Mouse (Mus musculus) MEL (cell line): Measurements from ENCODE around the gene 1110008L16Rik. TPM values are rescaled to one million over a fixed set of nuclear protein-coding genes. Genes with fewer than 3 reads are reported as not detected.

Experiments
- DNase-seq: peaks from one replicate; pipeline ENCODE4 v3.0.0; 2011; ENCODE audit warnings: low read depth, low spot score
- H3K27ac ChIP-seq: 2 replicates; pipeline ENCODE4 v1.5.1; 2012; ENCODE audit warnings: low read depth, mild to moderate bottlenecking, control low read depth, low read length, moderate library complexity; ENCODE audit not compliant: control insufficient read depth
- H3K27me3 ChIP-seq, 2 experiments: fragments of 150-350 bp in 1 of 2; sonication (generic) in 1 of 2; 2 replicates each; pipeline ENCODE4 v1.6.1; 2012; ENCODE audit warnings: low read length in 2 of 2, mild to moderate bottlenecking in 2 of 2, improper control_type of control experiment in 1 of 2, moderate library complexity in 1 of 2; ENCODE audit not compliant: insufficient read depth in 2 of 2, control insufficient read depth in 1 of 2
- H3K36me3 ChIP-seq, 2 experiments: 2 replicates each; pipeline ENCODE4 v1.6.1; 2012 to 2014; ENCODE audit warnings: low read length in 2 of 2, improper control_type of control experiment in 1 of 2, inconsistent platforms in 1 of 2, mild to moderate bottlenecking in 1 of 2; ENCODE audit not compliant: insufficient read depth in 2 of 2, control insufficient read depth in 1 of 2
- H3K4me1 ChIP-seq, 2 experiments: fragments of 150-350 bp in 1 of 2; sonication (generic) in 1 of 2; 2 replicates each; pipeline ENCODE4 v1.6.1; 2012; ENCODE audit warnings: low read length in 2 of 2, improper control_type of control experiment in 1 of 2, mild to moderate bottlenecking in 1 of 2; ENCODE audit not compliant: insufficient read depth in 2 of 2, control insufficient read depth in 1 of 2
- H3K4me3 ChIP-seq, 2 experiments: fragments of 150-350 bp in 1 of 2; sonication (generic) in 1 of 2; 2 replicates each; pipeline ENCODE4 v1.5.1; 2012; ENCODE audit warnings: low read depth in 2 of 2, low read length in 2 of 2, mild to moderate bottlenecking in 2 of 2, moderate library complexity in 2 of 2, control low read depth in 1 of 2, improper control_type of control experiment in 1 of 2; ENCODE audit not compliant: control insufficient read depth in 1 of 2, insufficient read depth in 1 of 2
- H3K79me2 ChIP-seq: 2 replicates; pipeline ENCODE4 v1.6.1; 2012; ENCODE audit warnings: mild to moderate bottlenecking, low read length, moderate library complexity; ENCODE audit not compliant: control insufficient read depth, poor library complexity, insufficient read depth
- H3K9ac ChIP-seq: 2 replicates; pipeline ENCODE4 v1.6.1; 2012; ENCODE audit warnings: low read depth, mild to moderate bottlenecking, control low read depth, low read length, moderate library complexity; ENCODE audit not compliant: control insufficient read depth, poor library complexity, severe bottlenecking
- H3K9me3 ChIP-seq: fragments of 150-350 bp; sonication (generic); replicated peaks from 2 replicates; pipeline ENCODE4 v1.6.1; 2012; ENCODE audit warnings: mild to moderate bottlenecking, low read length, improper control_type of control experiment, moderate library complexity; ENCODE audit not compliant: insufficient read depth
- CHD1 ChIP-seq: IDR thresholded peaks from 2 replicates; pipeline ENCODE4 v1.6.1; 2012; ENCODE audit warnings: low read depth, mild to moderate bottlenecking, inconsistent platforms, low read length, improper control_type of control experiment
- CHD2 ChIP-seq: IDR thresholded peaks from 2 replicates; pipeline ENCODE4 v1.6.1; 2011; ENCODE audit warnings: low read length, improper control_type of control experiment
- CTCF ChIP-seq, 3 experiments: IDR thresholded peaks in 2 of 3; conservative IDR thresholded peaks in 1 of 3; 2 replicates each; pipeline ENCODE4 v1.5.1; 2011 to 2012; ENCODE audit warnings: low read length in 3 of 3, low read depth in 2 of 3, mild to moderate bottlenecking in 2 of 3, improper control_type of control experiment in 1 of 3, inconsistent platforms in 1 of 3, mixed read lengths in 1 of 3, moderate library complexity in 1 of 3; ENCODE audit not compliant: control insufficient read depth in 1 of 3, insufficient read depth in 1 of 3, poor library complexity in 1 of 3, severe bottlenecking in 1 of 3
- EP300 ChIP-seq, 2 experiments: IDR thresholded peaks; 2 replicates each; pipeline ENCODE4 v1.6.1; 2011; ENCODE audit warnings: improper control_type of control experiment in 2 of 2, low read length in 2 of 2, low read depth in 1 of 2, mild to moderate bottlenecking in 1 of 2
- ETS1 ChIP-seq: IDR thresholded peaks from 2 replicates; pipeline ENCODE4 v1.6.1; 2012; ENCODE audit warnings: low read depth, mild to moderate bottlenecking, inconsistent platforms, low read length, improper control_type of control experiment, moderate library complexity
- MAFK ChIP-seq: IDR thresholded peaks from 2 replicates; pipeline ENCODE4 v1.6.1; 2011; ENCODE audit warnings: low read depth, mild to moderate bottlenecking, low read length, improper control_type of control experiment, borderline replicate concordance
- MYB ChIP-seq: IDR thresholded peaks from 2 replicates; pipeline ENCODE4 v1.6.1; 2011; ENCODE audit warnings: mild to moderate bottlenecking, low read depth, low read length, improper control_type of control experiment
- NELFE ChIP-seq: IDR thresholded peaks from 2 replicates; pipeline ENCODE4 v1.6.1; 2011; ENCODE audit warnings: low read depth, low read length, improper control_type of control experiment
- POLR2AphosphoS5 ChIP-seq: IDR thresholded peaks from 2 replicates; pipeline ENCODE4 v1.6.1; 2012; ENCODE audit warnings: low read depth, borderline replicate concordance, mild to moderate bottlenecking, inconsistent platforms, low read length, moderate library complexity, mixed read lengths
- RAD21 ChIP-seq: IDR thresholded peaks from 2 replicates; pipeline ENCODE4 v1.6.1; 2011; ENCODE audit warnings: mild to moderate bottlenecking, low read depth, low read length, improper control_type of control experiment
- SMC3 ChIP-seq: IDR thresholded peaks from 2 replicates; pipeline ENCODE4 v1.6.1; 2011; ENCODE audit warnings: low read depth, low read length, improper control_type of control experiment
- TBP ChIP-seq: IDR thresholded peaks from 2 replicates; pipeline ENCODE4 v1.8.0; 2011; ENCODE audit warnings: low read depth, low read length, improper control_type of control experiment
- UBTF ChIP-seq: IDR thresholded peaks from 2 replicates; pipeline ENCODE4 v1.6.1; 2012; ENCODE audit warnings: low read depth, mild to moderate bottlenecking, inconsistent platforms, low read length, improper control_type of control experiment, moderate library complexity, borderline replicate concordance; ENCODE audit not compliant: insufficient read depth
- USF1 ChIP-seq: IDR thresholded peaks from 2 replicates; pipeline ENCODE4 v1.6.1; 2014; ENCODE audit warnings: low read depth, mild to moderate bottlenecking, inconsistent platforms, low read length, improper control_type of control experiment, moderate library complexity
- ZC3H11A ChIP-seq: IDR thresholded peaks from 2 replicates; pipeline ENCODE4 v1.6.1; 2012; ENCODE audit warnings: low read depth, mild to moderate bottlenecking, inconsistent platforms, low read length, improper control_type of control experiment
- ZKSCAN1 ChIP-seq: IDR thresholded peaks from 2 replicates; pipeline ENCODE4 v1.6.1; 2012; ENCODE audit warnings: low read depth, mild to moderate bottlenecking, inconsistent platforms, low read length, improper control_type of control experiment, moderate library complexity
- ZNF384 ChIP-seq: IDR thresholded peaks from 2 replicates; pipeline ENCODE4 v1.6.1; 2012; ENCODE audit warnings: low read depth, mild to moderate bottlenecking, inconsistent platforms, low read length, improper control_type of control experiment
- polyA plus RNA-seq, 2 experiments: library from polyadenylated mRNA; stranded (reverse) in 1 of 2; unstranded in 1 of 2; fragments of >175 nt in 1 of 2; fragments of >200 nt in 1 of 2; gene quantifications; 2 replicates each; pipeline versions ENCODE4 v1.2.1 to v1.2.4; 2012; ENCODE audit warnings: low replicate concordance in 2 of 2, low read depth in 1 of 2; ENCODE audit not compliant: insufficient read length in 2 of 2, insufficient read depth in 1 of 2, missing spikeins in 1 of 2
- total RNA-seq: library from RNA; depleted of rRNA; stranded (reverse); fragments of 300-350 nt; gene quantifications from 2 replicates; pipeline ENCODE4 v1.2.3, GENCODE M21; 2012

1110008L16Rik gene
- total and polyA plus RNA-seq, 3 experiments: 24.9 to 26.2 TPM; not detected in 1

- no peaks in the 10 kb centered on the region for H3K79me2 ChIP-seq
- DNase-seq: peak; percentile 20
- no peak overlapping the region for H3K4me3 ChIP-seq
- no peaks in the 10 kb centered on the region for H3K27me3 ChIP-seq
- H3K9me3 ChIP-seq: no peaks in the 10 kb centered on the region
- no peak overlapping the region for H3K27ac ChIP-seq
- no peak for TF ChIP-seq CHD1
- peak; percentile 57 for TF ChIP-seq RAD21
- TF ChIP-seq ZC3H11A: peak; percentile 68
- no peak for TF ChIP-seq EP300 (IDR thresholded peaks at IDR 0.05; ENCODE audit: low read depth in 1 of 2, low read length in 2 of 2)
- TF ChIP-seq CTCF (IDR thresholded peaks at IDR 0.05 in 2 of 3, conservative IDR thresholded peaks at IDR 0.05 in 1 of 3; ENCODE audit: control insufficient read depth in 1 of 3, insufficient read depth in 1 of 3, low read depth in 2 of 3, low read length in 3 of 3, poor library complexity in 1 of 3, severe bottlenecking in 1 of 3): peak in 1 of 3 experiments; percentile 57; a peak in 2 of 6 replicates
- TF ChIP-seq SMC3: peak; percentile 71
- no peak for TF ChIP-seq ZNF384
- TF ChIP-seq, all 39 proteins: peak for 4
- no peaks in the 10 kb centered on the region for H3K4me1 ChIP-seq
- no peak overlapping the region for H3K9ac ChIP-seq
- H3K36me3 ChIP-seq: no peaks in the 10 kb centered on the region
Measured at GRCm38 (mm10) chr12:55372424-55373055, 73.2 kb downstream of the 1110008L16Rik start.

GRCm38 (mm10) chr12:55376956-55377609 lies 77.7 kb downstream of the 1110008L16Rik start:
- Histone ChIP-seq H3K27me3 (no peaks in the 10 kb centered on the region), H3K9ac (no peak overlapping the region), H3K4me3 (no peak overlapping the region), H3K36me3 (no peaks in the 10 kb centered on the region), H3K9me3 (no peaks in the 10 kb centered on the region), H3K4me1 (no peaks in the 10 kb centered on the region), H3K27ac (no peak overlapping the region), H3K79me2 (no peaks in the 10 kb centered on the region)
- no peak for TF ChIP-seq CHD1
- no peak for TF ChIP-seq ZKSCAN1
- no peak for TF ChIP-seq CHD2
- no peak for TF ChIP-seq MYB
- TF ChIP-seq USF1: no peak
- no peak for TF ChIP-seq RAD21
- TF ChIP-seq TBP: no peak
- TF ChIP-seq NELFE: no peak
- TF ChIP-seq POLR2AphosphoS5: no peak
- no peak for TF ChIP-seq MAFK
- no peak for TF ChIP-seq ETS1
- TF ChIP-seq UBTF: no peak
- DNase-seq: no peak
